Mouse (Mus musculus) thymus, adult 2 months (tissue): ENCODE measurements around the gene Slc9a1.

Experiments
- CTCF ChIP-seq: fragments of 200-500 bp; IDR thresholded peaks from 2 replicates; pipeline ENCODE4 v1.5.1; 2012; ENCODE audit warnings: mild to moderate bottlenecking, control low read depth, low read length, moderate library complexity, borderline replicate concordance; ENCODE audit not compliant: control insufficient read depth, poor library complexity, insufficient read depth; ENCODE audit errors: extremely low read depth
- POLR2A ChIP-seq: fragments of 200-500 bp; IDR thresholded peaks from 2 replicates; pipeline ENCODE4 v1.6.1; 2012; ENCODE audit warnings: mild to moderate bottlenecking, low read length, control low read depth, moderate library complexity; ENCODE audit not compliant: control insufficient read depth, poor library complexity, insufficient read depth; ENCODE audit errors: extremely low read depth

DNA sequence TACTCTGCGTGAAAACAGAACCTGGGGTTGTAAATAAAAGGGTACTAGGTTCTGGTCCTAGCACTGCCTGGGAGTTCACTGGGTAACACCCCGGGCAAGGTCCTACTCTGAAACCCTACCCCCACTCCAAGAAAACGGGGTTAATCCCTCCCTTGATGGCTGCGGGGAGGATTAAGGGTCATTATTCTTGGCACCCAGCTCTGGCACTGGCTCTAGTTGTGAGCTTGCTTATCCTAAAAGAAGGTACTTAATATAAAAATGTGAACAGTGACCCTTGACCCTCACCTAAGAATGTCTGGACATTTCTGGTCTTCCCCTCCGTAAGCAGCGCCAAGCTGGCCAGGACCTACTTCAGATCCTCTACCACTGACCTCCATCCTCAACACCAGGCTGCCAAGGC, 36.2 kb upstream of the Slc9a1 start:
- no peak for TF ChIP-seq CTCF
- no peak for TF ChIP-seq POLR2A
